Mouse (Mus musculus): ENCODE results near the gene Gjd2. TPM values are rescaled to one million over a fixed set of nuclear protein-coding genes. Genes with fewer than 3 reads are reported as not detected.

The Gjd2 gene
- polyA plus RNA-seq, 1 experiment from 2014 or later, result 1.4 TPM

- Histone ChIP-seq H3K4me3 (ENCODE audit: low read depth, low read length) (no peak overlapping the region), H3K27me3 (ENCODE audit: control insufficient read depth, insufficient read depth, low read length) (no peaks in the 10 kb centered on the region), H3K36me3 (ENCODE audit: control insufficient read depth, insufficient read depth, low read length) (no peaks in the 10 kb centered on the region), H3K9ac (ENCODE audit: low read length) (no peak overlapping the region), H3K27ac (ENCODE audit: low read depth, low read length) (no peak overlapping the region), H3K4me2 (ENCODE audit: low read depth, low read length, severe bottlenecking) (no peak overlapping the region), H3K9me3 (ENCODE audit: control insufficient read depth, low read length) (no peaks in the 10 kb centered on the region), H3K4me1 (replicated peaks; ENCODE audit: control insufficient read depth, insufficient read depth, low read length) (no peaks in the 10 kb centered on the region)
- DNase-seq (ENCODE audit: low spot score) (no peak), ATAC-seq (replicated peaks; ENCODE audit: low FRiP score) (no peak)
- WGBS, result 93% methylated on average over 7 of the region's 7 CpGs
Observed at GRCm38 (mm10) chr2:114051111-114051870, 37.9 kb upstream of the Gjd2 start.

- Histone ChIP-seq H3K4me3 (ENCODE audit: low read depth, low read length) (no peak overlapping the region), H3K27me3 (ENCODE audit: control insufficient read depth, insufficient read depth, low read length) (no peaks in the 10 kb centered on the region), H3K9me3 (ENCODE audit: control insufficient read depth, low read length) (no peaks in the 10 kb centered on the region), H3K4me1 (replicated peaks; ENCODE audit: control insufficient read depth, insufficient read depth, low read length) (no peaks in the 10 kb centered on the region), H3K27ac (ENCODE audit: low read depth, low read length) (no peak overlapping the region), H3K4me2 (ENCODE audit: low read depth, low read length, severe bottlenecking) (no peak overlapping the region), H3K9ac (ENCODE audit: low read length) (no peak overlapping the region), H3K36me3 (ENCODE audit: control insufficient read depth, insufficient read depth, low read length) (no peaks in the 10 kb centered on the region)
- WGBS, result 90% methylated on average over 7 of the region's 7 CpGs
- ATAC-seq (replicated peaks; ENCODE audit: low FRiP score) (no peak), DNase-seq (ENCODE audit: low spot score) (no peak)
Observed at GRCm38 (mm10) chr2:114050150-114050549, 36.7 kb upstream of the Gjd2 start.

- H3K9ac ChIP-seq (ENCODE audit: low read length), result no peak overlapping the region
- no peak for DNase-seq (ENCODE audit: low spot score)
Observed at GRCm38 (mm10) chr2:114049372-114049771, 36.0 kb upstream of the Gjd2 start.

GRCm38 (mm10) chr2:114047960-114048611 lies 34.7 kb upstream of the Gjd2 start:
- no peak for DNase-seq (ENCODE audit: low spot score)
- 91% methylated on average over 5 of the region's 5 CpGs for WGBS
- no peaks in the 10 kb centered on the region for H3K27me3 ChIP-seq (ENCODE audit: control insufficient read depth, insufficient read depth, low read length)
- no peaks in the 10 kb centered on the region for H3K36me3 ChIP-seq (ENCODE audit: control insufficient read depth, insufficient read depth, low read length)
- no peaks in the 10 kb centered on the region for H3K4me1 ChIP-seq (replicated peaks; ENCODE audit: control insufficient read depth, insufficient read depth, low read length)
- no peak overlapping the region for H3K4me2 ChIP-seq (ENCODE audit: low read depth, low read length, severe bottlenecking)
- H3K27ac ChIP-seq (ENCODE audit: low read depth, low read length), result no peak overlapping the region
- H3K9me3 ChIP-seq (ENCODE audit: control insufficient read depth, low read length), result no peaks in the 10 kb centered on the region
- ATAC-seq (replicated peaks; ENCODE audit: low FRiP score), result no peak
- no peak overlapping the region for H3K4me3 ChIP-seq (ENCODE audit: low read depth, low read length)
- no peak overlapping the region for H3K9ac ChIP-seq (ENCODE audit: low read length)

More at GRCm38 (mm10) chr2:114049372-114049771, 36.0 kb upstream of the Gjd2 start:
- Histone ChIP-seq H3K36me3 (ENCODE audit: control insufficient read depth, insufficient read depth, low read length) (no peaks in the 10 kb centered on the region), H3K4me2 (ENCODE audit: low read depth, low read length, severe bottlenecking) (no peak overlapping the region), H3K27ac (ENCODE audit: low read depth, low read length) (no peak overlapping the region), H3K9me3 (ENCODE audit: control insufficient read depth, low read length) (no peaks in the 10 kb centered on the region), H3K4me3 (ENCODE audit: low read depth, low read length) (no peak overlapping the region), H3K27me3 (ENCODE audit: control insufficient read depth, insufficient read depth, low read length) (no peaks in the 10 kb centered on the region), H3K4me1 (replicated peaks; ENCODE audit: control insufficient read depth, insufficient read depth, low read length) (no peaks in the 10 kb centered on the region)
- 91% methylated on average over 7 of the region's 7 CpGs for WGBS
- ATAC-seq (replicated peaks; ENCODE audit: low FRiP score), result no peak

- Histone ChIP-seq H3K9ac (ENCODE audit: low read length) (no peak overlapping the region), H3K4me3 (ENCODE audit: low read depth, low read length) (no peak overlapping the region), H3K4me1 (replicated peaks; ENCODE audit: control insufficient read depth, insufficient read depth, low read length) (no peaks in the 10 kb centered on the region), H3K27me3 (ENCODE audit: control insufficient read depth, insufficient read depth, low read length) (no peaks in the 10 kb centered on the region), H3K4me2 (ENCODE audit: low read depth, low read length, severe bottlenecking) (no peak overlapping the region), H3K36me3 (ENCODE audit: control insufficient read depth, insufficient read depth, low read length) (no peaks in the 10 kb centered on the region), H3K27ac (ENCODE audit: low read depth, low read length) (no peak overlapping the region), H3K9me3 (ENCODE audit: control insufficient read depth, low read length) (no peaks in the 10 kb centered on the region)
- 92% methylated on average over 5 of the region's 5 CpGs for WGBS
- DNase-seq (ENCODE audit: low spot score) (no peak), ATAC-seq (replicated peaks; ENCODE audit: low FRiP score) (no peak)
Observed at GRCm38 (mm10) chr2:114046151-114046664, 32.8 kb upstream of the Gjd2 start.

GRCm38 (mm10) chr2:114037926-114038325 lies 24.5 kb upstream of the Gjd2 start:
- no peak for ATAC-seq (replicated peaks; ENCODE audit: low FRiP score)
- 74% methylated on average over 2 of the region's 2 CpGs for WGBS
- H3K4me2 ChIP-seq (ENCODE audit: low read depth, low read length, severe bottlenecking), result no peak overlapping the region
- H3K27ac ChIP-seq (ENCODE audit: low read depth, low read length), result no peak overlapping the region
- no peaks in the 10 kb centered on the region for H3K27me3 ChIP-seq (ENCODE audit: control insufficient read depth, insufficient read depth, low read length)
- no peaks in the 10 kb centered on the region for H3K9me3 ChIP-seq (ENCODE audit: control insufficient read depth, low read length)
- DNase-seq (ENCODE audit: low spot score), result no peak
- no peak overlapping the region for H3K9ac ChIP-seq (ENCODE audit: low read length)
- no peaks in the 10 kb centered on the region for H3K4me1 ChIP-seq (replicated peaks; ENCODE audit: control insufficient read depth, insufficient read depth, low read length)
- H3K36me3 ChIP-seq (ENCODE audit: control insufficient read depth, insufficient read depth, low read length), result no peaks in the 10 kb centered on the region
- no peak overlapping the region for H3K4me3 ChIP-seq (ENCODE audit: low read depth, low read length)

GRCm38 (mm10) chr2:114032259-114032658 lies 18.8 kb upstream of the Gjd2 start:
- WGBS, result 72% methylated on average over 2 of the region's 2 CpGs
- Histone ChIP-seq H3K9ac (ENCODE audit: low read length) (no peak overlapping the region), H3K36me3 (ENCODE audit: control insufficient read depth, insufficient read depth, low read length) (no peaks in the 10 kb centered on the region), H3K27me3 (ENCODE audit: control insufficient read depth, insufficient read depth, low read length) (no peaks in the 10 kb centered on the region), H3K9me3 (ENCODE audit: control insufficient read depth, low read length) (no peaks in the 10 kb centered on the region), H3K4me3 (ENCODE audit: low read depth, low read length) (no peak overlapping the region), H3K4me1 (replicated peaks; ENCODE audit: control insufficient read depth, insufficient read depth, low read length) (no peaks in the 10 kb centered on the region), H3K4me2 (ENCODE audit: low read depth, low read length, severe bottlenecking) (no peak overlapping the region), H3K27ac (ENCODE audit: low read depth, low read length) (no peak overlapping the region)
- DNase-seq (ENCODE audit: low spot score) (no peak), ATAC-seq (replicated peaks; ENCODE audit: low FRiP score) (no peak)

- ATAC-seq (replicated peaks; ENCODE audit: low FRiP score), result no peak
- Histone ChIP-seq H3K36me3 (ENCODE audit: control insufficient read depth, insufficient read depth, low read length) (no peaks in the 10 kb centered on the region), H3K4me1 (replicated peaks; ENCODE audit: control insufficient read depth, insufficient read depth, low read length) (no peaks in the 10 kb centered on the region), H3K27ac (ENCODE audit: low read depth, low read length) (no peak overlapping the region), H3K27me3 (ENCODE audit: control insufficient read depth, insufficient read depth, low read length) (no peaks in the 10 kb centered on the region), H3K9me3 (ENCODE audit: control insufficient read depth, low read length) (no peaks in the 10 kb centered on the region), H3K4me3 (ENCODE audit: low read depth, low read length) (no peak overlapping the region), H3K4me2 (ENCODE audit: low read depth, low read length, severe bottlenecking) (no peak overlapping the region), H3K9ac (ENCODE audit: low read length) (no peak overlapping the region)
- no peak for DNase-seq (ENCODE audit: low spot score)
- WGBS, result 95% methylated on average over 6 of the region's 6 CpGs
Observed at GRCm38 (mm10) chr2:114023383-114023782, 10.0 kb upstream of the Gjd2 start.
